Mouse (Mus musculus) embryo, embryonic 11 days (tissue): ENCODE data around the gene Pik3cd.
"Not testable (repeated sequence)": the region's sequence is repeated elsewhere in the genome, so short reads cannot be mapped to it uniquely, and the experiment has no call there.

Source experiments
- DNase-seq: peaks from one replicate; pipeline ENCODE4 v3.0.0-alpha.2; 2015

Gene Pik3cd

GRCm38 (mm10) chr4:149702210-149702979 lies at the start of gene Pik3cd:
Gene Pik3cd (minus strand): TSS chr4:149702571.
- DNase-seq = no peak

GRCm38 (mm10) chr4:149750671-149751070 lies 48.3 kb upstream of the Pik3cd start:
- DNase-seq = no peak

- DNase-seq = not testable (repeated sequence)
Observed at GRCm38 (mm10) chr4:149749663-149750015, 47.3 kb upstream of the Pik3cd start.

- no peak for DNase-seq
Observed at GRCm38 (mm10) chr4:149749003-149749662, 46.8 kb upstream of the Pik3cd start.

GRCm38 (mm10) chr4:149744119-149744518 lies 41.7 kb upstream of the Pik3cd start:
- no peak for DNase-seq

GRCm38 (mm10) chr4:149742011-149742530 lies 39.7 kb upstream of the Pik3cd start:
- DNase-seq = no peak

- DNase-seq = no peak
Observed at GRCm38 (mm10) chr4:149740301-149740700, 37.9 kb upstream of the Pik3cd start.

- no peak for DNase-seq
Observed at GRCm38 (mm10) chr4:149739478-149739877, 37.1 kb upstream of the Pik3cd start.

GRCm38 (mm10) chr4:149737383-149738324 lies 35.3 kb upstream of the Pik3cd start, which contains the start of gene Tmem201:
Gene Tmem201 (minus strand): TSS chr4:149738044.
- DNase-seq = peak; percentile 100

GRCm38 (mm10) chr4:149736581-149736980 lies 34.2 kb upstream of the Pik3cd start:
- no peak for DNase-seq

- no peak for DNase-seq
Observed at GRCm38 (mm10) chr4:149735624-149736250, 33.4 kb upstream of the Pik3cd start.

GRCm38 (mm10) chr4:149734730-149735475 lies 32.5 kb upstream of the Pik3cd start:
- DNase-seq = no peak

- no peak for DNase-seq
Observed at GRCm38 (mm10) chr4:149734246-149734645, 31.9 kb upstream of the Pik3cd start.

- DNase-seq = no peak
Observed at GRCm38 (mm10) chr4:149733748-149734147, 31.4 kb upstream of the Pik3cd start.

- DNase-seq = no peak
Observed at GRCm38 (mm10) chr4:149732800-149733199, 30.4 kb upstream of the Pik3cd start.

GRCm38 (mm10) chr4:149732313-149732712 lies 29.9 kb upstream of the Pik3cd start:
- DNase-seq = no peak

- no peak for DNase-seq
Observed at GRCm38 (mm10) chr4:149730827-149731226, 28.5 kb upstream of the Pik3cd start.

- no peak for DNase-seq
Observed at GRCm38 (mm10) chr4:149728810-149729209, 26.4 kb upstream of the Pik3cd start.

GRCm38 (mm10) chr4:149727636-149728035 lies 25.3 kb upstream of the Pik3cd start:
- DNase-seq = no peak

GRCm38 (mm10) chr4:149725661-149726350 lies 23.4 kb upstream of the Pik3cd start:
- peak; percentile 63 for DNase-seq

GRCm38 (mm10) chr4:149724916-149725470 lies 22.6 kb upstream of the Pik3cd start:
- DNase-seq = no peak
